Mouse (Mus musculus) monocyte, adult 5-6 weeks (primary cell): ENCODE measurements around the gene Ube2l3. TPM values are rescaled to one million over a fixed set of nuclear protein-coding genes. Genes with fewer than 3 reads are reported as not detected.
A peak's percentile ranks its signal among the peaks of the same experiment; 100 is the strongest.
"Not testable (repeated sequence)": the region's sequence is repeated elsewhere in the genome, so short reads cannot be mapped to it uniquely, and the experiment has no call there.

ENCODE experiments used
- ATAC-seq: fragments of 153-309, 156-312 bp; replicated peaks from 2 replicates; pipeline ENCODE4 v1.8.0; 2017; ENCODE audit warnings: mild to moderate bottlenecking; ENCODE audit not compliant: low TSS enrichment, insufficient number of reproducible peaks, severe bottlenecking, poor library complexity, low FRiP score
- total RNA-seq: library from RNA; stranded (forward); fragments of 200-1000, 200-491, 200-594 nt; gene quantifications from 3 replicates; pipeline ENCODE4 v1.2.3, GENCODE M21; 2017

Gene Ube2l3
- total RNA-seq = 72.4 to 90.6 TPM (median 82.3 TPM) in 3 replicates

DNA sequence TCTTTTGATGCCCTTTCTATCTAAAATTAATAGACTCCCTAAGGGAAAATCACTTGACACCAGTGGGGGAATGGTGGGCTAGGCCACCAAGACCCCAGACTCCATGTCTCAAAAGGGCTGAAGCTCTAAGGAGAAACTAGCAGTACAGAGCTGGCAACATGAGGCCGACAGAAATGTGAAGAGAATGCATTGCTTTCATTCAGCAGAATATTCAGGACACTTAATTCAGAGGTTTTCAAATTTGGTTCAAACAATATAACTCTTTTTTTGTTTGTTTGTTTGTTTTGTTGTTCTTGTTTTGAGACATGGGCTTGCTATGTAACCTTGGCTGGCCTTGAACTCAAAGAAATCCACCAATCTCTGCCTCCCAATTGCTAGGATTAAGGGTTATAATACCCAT, at the start of gene Ube2l3:
Gene Ube2l3, minus strand, starts transcription at position 101 of the 400 bp plus-strand sequence.
- no peak for ATAC-seq

- ATAC-seq = no peak
These were observed 49.1 kb upstream of the Ube2l3 start for GRCm38 (mm10) chr16:17251539-17251938.

- ATAC-seq = peak; percentile 56; the same call in 1 of the 2 replicates
These were observed 46.7 kb upstream of the Ube2l3 start for GRCm38 (mm10) chr16:17249135-17249534.

GRCm38 (mm10) chr16:17247727-17248126, 45.3 kb upstream of the Ube2l3 start:
- no peak for ATAC-seq

- ATAC-seq = no peak
These were observed 42.5 kb upstream of the Ube2l3 start for GRCm38 (mm10) chr16:17244996-17245395.

DNA sequence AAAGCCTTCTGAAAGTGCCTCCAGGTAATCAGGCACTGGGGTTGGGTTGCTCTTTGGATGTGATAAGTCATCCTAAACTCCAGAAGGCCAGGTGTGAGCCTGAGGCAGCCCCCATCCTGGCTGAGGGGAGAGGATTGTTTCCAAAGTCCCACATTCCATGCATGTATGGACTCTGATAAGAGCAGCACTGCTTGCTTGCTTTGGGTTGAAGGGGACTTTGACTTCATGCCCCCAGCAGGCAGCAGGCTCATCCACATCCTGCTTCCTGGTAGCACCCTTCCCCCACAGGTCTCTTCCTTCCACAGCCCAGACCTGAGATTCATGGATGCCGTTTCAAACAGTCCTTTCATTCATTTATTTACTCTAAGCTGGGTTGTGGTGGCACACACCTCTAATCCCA, 41.3 kb upstream of the Ube2l3 start:
- ATAC-seq = no peak

GRCm38 (mm10) chr16:17239409-17239808, 37.0 kb upstream of the Ube2l3 start:
- ATAC-seq = no peak

DNA sequence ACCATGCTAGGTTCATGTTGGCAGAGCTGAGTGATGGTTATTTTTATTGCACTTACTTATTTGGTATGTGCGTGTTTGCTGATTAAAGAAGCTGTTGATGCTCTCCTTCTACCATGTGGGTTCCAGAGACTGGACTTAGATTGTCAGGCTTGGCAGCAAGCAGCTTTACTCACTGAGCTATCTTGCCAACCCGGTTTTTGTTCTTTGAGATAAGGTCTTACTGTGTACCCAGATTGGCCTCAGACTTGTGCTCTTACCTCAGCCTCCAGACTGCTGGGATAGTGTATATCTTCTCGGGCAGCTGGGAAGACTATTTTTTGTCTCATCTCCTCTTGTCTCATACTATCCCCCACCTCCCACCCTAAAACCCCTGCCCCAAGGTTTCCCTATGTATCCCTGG, 35.2 kb upstream of the Ube2l3 start:
- ATAC-seq = no peak

GRCm38 (mm10) chr16:17234916-17235665, 32.6 kb upstream of the Ube2l3 start:
- no peak for ATAC-seq

DNA sequence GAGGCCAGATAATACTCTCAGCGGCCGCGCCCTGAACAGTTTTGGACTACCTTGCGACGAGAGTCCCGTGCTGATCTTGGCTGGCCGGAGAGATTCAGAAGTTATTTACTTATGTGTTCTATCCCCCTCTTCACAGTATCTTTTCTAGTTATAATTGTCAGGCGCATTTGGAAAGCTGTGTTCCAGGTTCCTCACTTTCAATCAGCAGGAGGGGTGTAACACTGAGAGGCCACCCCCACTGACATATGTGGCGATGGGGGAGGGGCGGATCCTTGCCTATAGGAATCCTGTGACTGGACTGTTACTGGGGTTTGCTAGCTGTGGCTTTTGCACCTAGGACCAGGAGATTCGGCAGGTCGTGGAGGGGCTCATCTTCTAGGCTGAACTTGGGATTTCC, 32.0 kb upstream of the Ube2l3 start:
- no peak for ATAC-seq

- 0 out of 2 replicates have a peak, but pooled peaks have one; percentile 14 for ATAC-seq
These were observed 31.5 kb upstream of the Ube2l3 start for GRCm38 (mm10) chr16:17233702-17234498.

DNA sequence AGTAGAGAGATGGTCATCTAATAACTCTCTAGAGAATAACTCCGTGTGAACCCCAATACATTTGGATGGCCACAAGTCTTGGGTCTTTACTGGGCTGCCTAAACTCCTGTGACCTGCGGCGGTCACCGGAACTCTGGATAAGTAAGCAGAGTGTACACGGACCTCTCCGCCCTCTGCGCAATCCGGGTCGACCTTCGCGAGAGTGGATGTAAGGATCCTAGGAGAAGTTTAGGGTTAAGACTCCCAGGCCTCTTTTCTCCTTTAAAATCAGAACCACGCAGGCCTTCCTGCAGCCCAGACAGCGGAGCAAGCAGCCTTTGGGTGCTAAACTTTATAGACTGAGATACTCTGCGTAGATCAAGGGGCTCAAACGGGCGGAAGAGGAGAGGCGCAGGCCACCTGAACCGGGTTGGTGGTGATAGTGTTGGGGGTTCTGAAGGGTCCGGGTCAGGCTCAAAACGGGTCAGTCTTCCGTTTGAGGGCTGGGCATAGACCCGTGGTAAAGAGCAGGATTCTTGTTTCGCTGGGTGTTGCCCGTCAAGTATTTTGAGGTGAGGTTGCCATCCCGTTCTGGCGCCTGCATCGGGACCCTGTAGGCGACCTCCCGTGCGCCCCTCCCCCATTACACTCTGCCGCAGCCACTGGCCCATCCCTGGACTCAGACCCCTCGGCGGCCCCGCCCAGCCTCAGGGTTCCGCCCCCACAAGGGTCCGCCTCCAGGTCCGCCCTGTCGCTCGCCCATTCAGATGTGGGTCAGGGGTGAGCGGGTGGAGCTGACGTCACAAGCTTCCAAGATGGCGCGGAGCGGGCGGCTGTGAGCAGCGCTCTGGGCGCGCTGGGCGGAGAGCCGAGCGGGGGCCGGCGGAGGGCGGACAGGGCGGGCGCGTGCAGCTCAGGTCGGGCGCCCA, 30.6 kb upstream of the Ube2l3 start, which contains the start of gene Hic2:
Gene Hic2, plus strand, starts transcription at position 779 of the 908 bp plus-strand sequence.
- peak; percentile 98 for ATAC-seq

DNA sequence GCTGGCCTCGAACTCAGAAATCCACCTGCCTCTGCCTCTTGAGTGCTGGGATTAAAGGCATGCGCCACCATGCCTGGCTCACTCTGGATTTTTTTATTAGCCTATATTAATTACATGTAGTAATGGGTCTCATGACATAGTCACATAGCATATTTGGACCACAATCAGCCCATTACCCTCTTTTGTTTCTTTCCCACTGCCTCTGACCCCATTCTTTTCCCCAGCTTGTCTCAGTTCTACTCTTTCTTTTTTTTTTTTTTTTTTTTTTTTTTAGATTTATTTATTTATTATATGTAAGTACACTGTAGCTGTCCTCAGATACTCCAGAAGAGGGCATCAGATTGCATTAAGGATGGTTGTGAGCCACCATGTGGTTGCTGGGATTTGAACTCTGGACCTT, 29.1 kb upstream of the Ube2l3 start:
- not testable (repeated sequence) for ATAC-seq

- no peak for ATAC-seq
These were observed 24.0 kb upstream of the Ube2l3 start for GRCm38 (mm10) chr16:17226496-17226895.

DNA sequence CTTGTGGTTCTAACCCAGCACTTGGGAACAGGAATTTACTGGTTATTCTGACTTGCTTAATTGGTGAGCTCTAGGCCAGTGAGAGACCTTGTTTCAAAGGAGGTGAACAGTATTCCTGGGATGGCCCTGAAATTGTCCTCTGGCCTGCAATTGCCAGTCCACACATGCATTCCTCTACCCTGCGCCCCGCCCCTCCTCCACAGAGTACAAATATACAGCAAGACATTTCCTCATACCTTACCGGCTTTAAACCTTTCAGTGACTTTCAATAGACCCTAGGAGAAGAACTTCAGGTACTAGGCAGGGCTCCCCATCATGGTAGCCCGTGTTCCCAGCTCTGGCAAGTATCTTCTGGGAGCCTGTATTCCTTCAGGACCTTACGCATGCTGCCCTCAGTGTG, 23.1 kb upstream of the Ube2l3 start:
- no peak for ATAC-seq

DNA sequence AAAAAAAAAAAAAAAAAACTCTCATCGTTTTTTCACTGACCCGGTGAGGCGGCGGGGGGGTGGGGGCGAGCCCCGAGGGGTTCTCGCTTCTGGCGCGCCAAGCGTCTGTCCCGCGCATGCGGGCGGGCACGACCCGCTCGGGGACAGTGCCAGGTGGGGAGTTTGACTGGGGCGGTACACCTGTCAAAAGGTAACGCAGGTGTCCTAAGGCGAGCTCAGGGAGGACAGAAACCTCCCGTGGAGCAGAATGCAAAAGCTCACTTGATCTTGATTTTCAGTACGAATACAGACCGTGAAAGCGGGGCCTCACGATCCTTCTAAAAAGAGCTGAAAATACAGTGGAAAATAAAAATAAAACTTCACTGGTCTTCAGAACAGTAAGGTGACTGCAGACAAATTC, 19.7 kb upstream of the Ube2l3 start:
- ATAC-seq = peak; percentile 100

- no peak for ATAC-seq
These were observed 17.8 kb upstream of the Ube2l3 start for GRCm38 (mm10) chr16:17220127-17220733.

DNA sequence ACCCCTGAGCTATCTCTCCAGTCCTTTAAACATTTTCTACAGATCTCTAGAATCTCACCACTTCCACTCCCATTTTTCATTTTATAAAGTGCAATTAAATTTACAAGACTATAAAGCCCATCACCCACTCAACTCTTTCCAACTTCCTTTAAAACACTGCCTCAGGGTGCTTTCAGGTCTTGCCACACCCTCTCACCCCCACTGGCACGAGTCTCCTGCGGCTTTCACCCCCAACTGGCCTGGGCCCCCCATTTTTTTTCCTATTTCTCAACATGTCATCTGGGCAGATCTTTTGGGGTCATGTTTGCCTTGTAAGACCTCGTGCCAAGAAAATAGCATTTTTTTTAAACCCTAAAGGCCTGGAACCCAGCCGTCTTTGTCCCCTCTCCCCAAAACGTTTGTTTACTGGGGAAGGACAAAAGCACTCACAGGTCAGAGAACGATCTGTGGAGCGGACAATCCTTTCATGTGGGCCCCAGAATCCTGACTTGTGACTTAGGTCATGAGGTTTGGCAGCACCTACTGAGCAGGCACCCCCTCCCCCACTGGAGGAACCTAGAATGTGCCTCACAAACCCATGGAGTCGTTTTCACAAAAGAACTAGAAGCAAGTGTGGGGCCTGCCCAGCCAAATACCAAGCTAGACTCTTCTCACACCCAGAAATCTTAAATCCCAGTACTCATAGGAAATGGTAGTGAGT, 14.6 kb upstream of the Ube2l3 start:
- ATAC-seq = no peak
